8 mouse cellular contexts compared by ENCODE assay signal in genomic region chr10:18055009-18055695, GRCm38 (mm10). TPM values are rescaled to one million over a fixed set of nuclear protein-coding genes. Genes with fewer than 3 reads are reported as not detected.
DNase-seq lines count a peak whose midpoint lies in the region; ATAC-seq lines count a peak whose summit lies in the region.

No protein-coding gene starts in this region.

- peak; percentile 87 for DNase-seq in R1 (ENCODE audit: low read depth, low spot score)
- DNase-seq in cerebellum, postnatal 14 days = peak; percentile 88 to 90
- peak; percentile 60 to 68 for DNase-seq in frontal cortex, postnatal 25 days (ENCODE audit: low spot score in 2 of 2)
- DNase-seq in hindbrain, embryonic 14.5 days (ENCODE audit: low spot score) = peak; percentile 84
- DNase-seq in layer of hippocampus, postnatal 25 days (ENCODE audit: extremely low spot score in 1 of 2, low spot score in 1 of 2) = peak; percentile 68 to 83
- DNase-seq in lung, postnatal 14 days = peak; percentile 83
- DNase-seq in retina, adult 2 months (ENCODE audit: low read depth, low spot score) = peak; percentile 76
- DNase-seq in thymus, postnatal 25 days = peak; percentile 87

- ATAC-seq in hindbrain, embryonic 14.5 days (ENCODE audit: low FRiP score) = peak; percentile 98

- no peaks in the 10 kb centered on the region for H3K36me3 ChIP-seq in hindbrain, embryonic 14.5 days (replicated peaks; ENCODE audit: control insufficient read depth, insufficient read depth)

- H3K27ac ChIP-seq in hindbrain, embryonic 14.5 days = peak overlapping the region; percentile 96

- no peaks in the 10 kb centered on the region for H3K27me3 ChIP-seq in hindbrain, embryonic 14.5 days (ENCODE audit: control insufficient read depth, insufficient read depth, low read length)

- H3K4me2 ChIP-seq in hindbrain, embryonic 14.5 days (replicated peaks) = peak overlapping the region; percentile 71

- H3K4me1 ChIP-seq in hindbrain, embryonic 14.5 days (replicated peaks; ENCODE audit: control insufficient read depth, insufficient read depth, low read length) = peaks cover 26% of the 10 kb centered on the region

- no peaks in the 10 kb centered on the region for H3K9me3 ChIP-seq in hindbrain, embryonic 14.5 days (ENCODE audit: control insufficient read depth, low read length)

- peak overlapping the region; percentile 100 for H3K4me3 ChIP-seq in hindbrain, embryonic 14.5 days (replicated peaks; ENCODE audit: low read length)

- 2% methylated on average over 58 of the region's 61 CpGs for WGBS in hindbrain, embryonic 14.5 days

- peak overlapping the region; percentile 98 for H3K9ac ChIP-seq in hindbrain, embryonic 14.5 days

RNA-seq across cellular contexts. Expression of gene Reps1, which starts 0.5 kb away (rescaled TPM):
- 22.5 and 25.2 TPM in 2 replicates for polyA plus RNA-seq in hindbrain, embryonic 14.5 days (2014; fragmentation: Nextera tagmentation; extraction: Ambion mirVana)
- 10 to 100 TPM; 70.2 to 72.0 TPM for total RNA-seq in layer of hippocampus, postnatal 25 days (2021)

RNA-seq across cellular contexts. Expression of gene Abracl, which starts 32.1 kb away (rescaled TPM):
- 50.7 and 70.4 TPM in 2 replicates for polyA plus RNA-seq in hindbrain, embryonic 14.5 days (2014; fragmentation: Nextera tagmentation; extraction: Ambion mirVana)
- total RNA-seq in layer of hippocampus, postnatal 25 days (2021) = 10 to 100 TPM; 30.8 to 31.0 TPM

Comparison
In these comparisons a context has a peak if more than half of its experiments do, and no peak if none do; other contexts are left out.
1. Peak in every context shown above with its lines: DNase-seq, ATAC-seq, H3K4me3 ChIP-seq and H3K27ac ChIP-seq.